Mouse (Mus musculus) neural tube, embryonic 15.5 days (tissue): ENCODE results near the gene Depdc5. TPM values are rescaled to one million over a fixed set of nuclear protein-coding genes. Genes with fewer than 3 reads are reported as not detected.
"Not testable (repeated sequence)": the region's sequence is repeated elsewhere in the genome, so short reads cannot be mapped to it uniquely, and the experiment has no call there.

Experiments used
- ATAC-seq: fragments of 200-750 bp; cut with Nextera tagmentation; 2 replicates; pipeline ENCODE4 v1.8.0; 2017; ENCODE audit warnings: mild to moderate bottlenecking, moderate TSS enrichment, moderate library complexity; ENCODE audit not compliant: low FRiP score
- H3K27ac ChIP-seq: fragments of 300-500 bp; sonication (generic); replicated peaks from 2 replicates; pipeline ENCODE4 v1.5.1; 2015; ENCODE audit warnings: mild to moderate bottlenecking, inconsistent platforms
- H3K27me3 ChIP-seq: fragments of 300-500 bp; sonication (generic); replicated peaks from 2 replicates; pipeline ENCODE4 v1.6.1; 2015; ENCODE audit warnings: inconsistent platforms
- H3K36me3 ChIP-seq: fragments of 300-500 bp; sonication (generic); 2 replicates; pipeline ENCODE4 v1.6.1; 2015; ENCODE audit warnings: inconsistent platforms
- H3K4me1 ChIP-seq: fragments of 300-500 bp; sonication (generic); 2 replicates; pipeline ENCODE4 v1.6.1; 2015; ENCODE audit warnings: inconsistent platforms
- H3K4me2 ChIP-seq: fragments of 300-500 bp; sonication (generic); 2 replicates; pipeline ENCODE4 v1.6.1; 2015; ENCODE audit warnings: inconsistent platforms, mild to moderate bottlenecking, moderate library complexity
- H3K4me3 ChIP-seq: fragments of 300-500 bp; sonication (generic); replicated peaks from 2 replicates; pipeline ENCODE4 v1.5.1; 2015; ENCODE audit warnings: mild to moderate bottlenecking, inconsistent platforms
- H3K9ac ChIP-seq: fragments of 300-500 bp; sonication (generic); replicated peaks from 2 replicates; pipeline ENCODE4 v1.6.1; 2015; ENCODE audit warnings: mild to moderate bottlenecking, inconsistent platforms
- H3K9me3 ChIP-seq: fragments of 300-500 bp; sonication (generic); replicated peaks from 2 replicates; pipeline ENCODE4 v1.6.1; 2016; ENCODE audit warnings: inconsistent platforms
- WGBS: fragments of 180-500 bp; shearing (Covaris S2); methylation state at CpG from one replicate; pipeline ENCODE4 v1.1.7; 2015; ENCODE audit warnings: mixed read lengths; 5-methylcytosine and 5-hydroxymethylcytosine counted together
- polyA plus RNA-seq: library from polyadenylated mRNA; unstranded; fragments of >200 nt; fragmentation: Nextera tagmentation; extraction: Ambion mirVana; gene quantifications from 2 replicates; pipeline ENCODE4 v1.2.1, GENCODE M21; 2015

Gene Depdc5
- polyA plus RNA-seq, 1 experiment from 2014 or later = 24.9 TPM

- peak within 1 kb of the TSS; percentile 95 for H3K4me3 ChIP-seq
- WGBS = under 1% methylated on average over 51 of the region's 51 CpGs
- H3K4me1 ChIP-seq = peaks cover 33% of the 10 kb centered on the region
- peak; percentile 96 for ATAC-seq
- H3K9ac ChIP-seq = peak within 1 kb of the TSS; percentile 97
- peaks cover 3% of the 10 kb centered on the region for H3K36me3 ChIP-seq
- no peaks in the 10 kb centered on the region for H3K9me3 ChIP-seq
- H3K27ac ChIP-seq = peak within 1 kb of the TSS; percentile 85
- no peaks in the 10 kb centered on the region for H3K27me3 ChIP-seq
- peak within 1 kb of the TSS; percentile 76 for H3K4me2 ChIP-seq
These were observed 9.6 kb upstream of the Depdc5 start, which contains the start of gene Prr14l for GRCm38 (mm10) chr5:32853731-32854507. Gene Prr14l, minus strand, starts transcription at chr5:32854256.

- no peaks in the 10 kb centered on the region for H3K27me3 ChIP-seq
- no peak overlapping the region for H3K9ac ChIP-seq
- no peaks in the 10 kb centered on the region for H3K9me3 ChIP-seq
- no peak overlapping the region for H3K4me2 ChIP-seq
- peaks cover 33% of the 10 kb centered on the region for H3K4me1 ChIP-seq
- no peak for ATAC-seq
- H3K27ac ChIP-seq = peak overlapping the region; percentile 19
- H3K36me3 ChIP-seq = peaks cover 3% of the 10 kb centered on the region
- no peak overlapping the region for H3K4me3 ChIP-seq
- 92% methylated on average over 4 of the region's 4 CpGs for WGBS
These were observed 8.7 kb upstream of the Depdc5 start for GRCm38 (mm10) chr5:32854818-32855217.

- ATAC-seq, H3K4me2 ChIP-seq, H3K27me3 ChIP-seq, H3K9ac ChIP-seq, H3K27ac ChIP-seq, H3K9me3 ChIP-seq, H3K36me3 ChIP-seq, H3K4me3 ChIP-seq: not testable (repeated sequence)
- 98% methylated on average over 3 of the region's 3 CpGs for WGBS
- peaks cover 33% of the 10 kb centered on the region for H3K4me1 ChIP-seq
These were observed 8.2 kb upstream of the Depdc5 start for GRCm38 (mm10) chr5:32855274-32855673.

GRCm38 (mm10) chr5:32857781-32858220 is 5.7 kb upstream of the Depdc5 start:
- ATAC-seq = no peak; the same call in 1 of the 2 replicates
- H3K4me3 ChIP-seq = peak overlapping the region; percentile 47
- H3K9ac ChIP-seq = peak overlapping the region; percentile 53
- H3K27me3 ChIP-seq = no peaks in the 10 kb centered on the region
- H3K27ac ChIP-seq = peak overlapping the region; percentile 78
- H3K9me3 ChIP-seq = no peaks in the 10 kb centered on the region
- H3K4me1 ChIP-seq = peaks cover 11% of the 10 kb centered on the region
- H3K4me2 ChIP-seq = peak overlapping the region; percentile 57
- no peaks in the 10 kb centered on the region for H3K36me3 ChIP-seq
- WGBS = 2% methylated on average over 6 of the region's 6 CpGs

GRCm38 (mm10) chr5:32861082-32861481 is 2.4 kb upstream of the Depdc5 start:
- ATAC-seq = no peak
- H3K9ac ChIP-seq = no peak overlapping the region
- WGBS = 86% methylated on average over 1 of the region's 1 CpGs
- no peak overlapping the region for H3K4me3 ChIP-seq
- H3K9me3 ChIP-seq = no peaks in the 10 kb centered on the region
- no peaks in the 10 kb centered on the region for H3K27me3 ChIP-seq
- peaks cover 11% of the 10 kb centered on the region for H3K4me1 ChIP-seq
- H3K27ac ChIP-seq = no peak overlapping the region
- H3K4me2 ChIP-seq = no peak overlapping the region
- no peaks in the 10 kb centered on the region for H3K36me3 ChIP-seq

- peaks cover 2% of the 10 kb centered on the region for H3K36me3 ChIP-seq
- no peak overlapping the region for H3K9ac ChIP-seq
- peak overlapping the region; percentile 74 for H3K4me2 ChIP-seq
- H3K27ac ChIP-seq = no peak overlapping the region
- 0 out of 2 replicates have a peak overlapping the region, but pooled peaks have one; percentile 67 for H3K4me3 ChIP-seq
- WGBS = 58% methylated on average over 6 of the region's 6 CpGs
- H3K4me1 ChIP-seq = peaks cover 11% of the 10 kb centered on the region
- ATAC-seq = no peak
- no peaks in the 10 kb centered on the region for H3K9me3 ChIP-seq
- H3K27me3 ChIP-seq = no peaks in the 10 kb centered on the region
These were observed 900 bp upstream of the Depdc5 start for GRCm38 (mm10) chr5:32862469-32863132.

- Histone ChIP-seq H3K4me2 (no peak overlapping the region), H3K27ac (no peak overlapping the region), H3K4me3 (no peak overlapping the region), H3K9me3 (no peaks in the 10 kb centered on the region), H3K36me3 (peaks cover 47% of the 10 kb centered on the region), H3K9ac (no peak overlapping the region), H3K4me1 (peaks cover 2% of the 10 kb centered on the region), H3K27me3 (no peaks in the 10 kb centered on the region)
- no peak for ATAC-seq
- 97% methylated on average over 5 of the region's 5 CpGs for WGBS
These were observed 6.0 kb downstream of the Depdc5 start for GRCm38 (mm10) chr5:32869389-32870024.

GRCm38 (mm10) chr5:32872346-32872745 is 8.8 kb downstream of the Depdc5 start:
- Histone ChIP-seq H3K4me3 (no peak overlapping the region), H3K4me2 (no peak overlapping the region), H3K36me3 (peaks cover 61% of the 10 kb centered on the region), H3K9ac (no peak overlapping the region), H3K4me1 (no peaks in the 10 kb centered on the region), H3K27me3 (no peaks in the 10 kb centered on the region), H3K27ac (no peak overlapping the region), H3K9me3 (no peaks in the 10 kb centered on the region)
- WGBS = 95% methylated on average over 5 of the region's 5 CpGs
- no peak for ATAC-seq

GRCm38 (mm10) chr5:32886739-32887138 is 23.2 kb downstream of the Depdc5 start:
- H3K4me2 ChIP-seq = no peak overlapping the region
- H3K9ac ChIP-seq = no peak overlapping the region
- H3K36me3 ChIP-seq = peaks cover 56% of the 10 kb centered on the region
- H3K4me3 ChIP-seq = no peak overlapping the region
- WGBS = 76% methylated on average over 3 of the region's 3 CpGs
- H3K9me3 ChIP-seq = no peaks in the 10 kb centered on the region
- ATAC-seq = no peak
- no peaks in the 10 kb centered on the region for H3K4me1 ChIP-seq
- H3K27me3 ChIP-seq = no peaks in the 10 kb centered on the region
- H3K27ac ChIP-seq = no peak overlapping the region

GRCm38 (mm10) chr5:32907496-32907895 is 44.0 kb downstream of the Depdc5 start:
- Histone ChIP-seq H3K4me3 (no peak overlapping the region), H3K9ac (no peak overlapping the region), H3K27me3 (no peaks in the 10 kb centered on the region), H3K9me3 (no peaks in the 10 kb centered on the region), H3K27ac (no peak overlapping the region), H3K4me2 (no peak overlapping the region), H3K4me1 (no peaks in the 10 kb centered on the region), H3K36me3 (peaks cover 48% of the 10 kb centered on the region)
- no peak for ATAC-seq
- WGBS = 39% methylated on average over 1 of the region's 1 CpGs

GRCm38 (mm10) chr5:32914071-32914470 is 50.6 kb downstream of the Depdc5 start:
- WGBS = 74% methylated on average over 3 of the region's 3 CpGs
- Histone ChIP-seq H3K27me3 (no peaks in the 10 kb centered on the region), H3K36me3 (peaks cover 58% of the 10 kb centered on the region), H3K4me2 (no peak overlapping the region), H3K4me1 (no peaks in the 10 kb centered on the region), H3K27ac (no peak overlapping the region), H3K9ac (no peak overlapping the region), H3K4me3 (no peak overlapping the region), H3K9me3 (no peaks in the 10 kb centered on the region)
- no peak for ATAC-seq
